Mouse (Mus musculus) CD4-positive, CD25-positive, alpha-beta regulatory T cell, adult 4 months (primary cell): Measurements from ENCODE around the gene Lipa. TPM values are rescaled to one million over a fixed set of nuclear protein-coding genes. Genes with fewer than 3 reads are reported as not detected.

Source experiments
- ATAC-seq: one replicate; pipeline ENCODE4 v1.8.0; 2017
- polyA plus RNA-seq, 2 experiments: library from polyadenylated mRNA; unstranded; fragments of 100-300 nt; shearing (Covaris generic); gene quantifications; one replicate each; pipeline ENCODE4 v1.2.1; 2017

Gene Lipa
- polyA plus RNA-seq, 2 experiments from 2014 or later, result 100 to 102 TPM

DNA sequence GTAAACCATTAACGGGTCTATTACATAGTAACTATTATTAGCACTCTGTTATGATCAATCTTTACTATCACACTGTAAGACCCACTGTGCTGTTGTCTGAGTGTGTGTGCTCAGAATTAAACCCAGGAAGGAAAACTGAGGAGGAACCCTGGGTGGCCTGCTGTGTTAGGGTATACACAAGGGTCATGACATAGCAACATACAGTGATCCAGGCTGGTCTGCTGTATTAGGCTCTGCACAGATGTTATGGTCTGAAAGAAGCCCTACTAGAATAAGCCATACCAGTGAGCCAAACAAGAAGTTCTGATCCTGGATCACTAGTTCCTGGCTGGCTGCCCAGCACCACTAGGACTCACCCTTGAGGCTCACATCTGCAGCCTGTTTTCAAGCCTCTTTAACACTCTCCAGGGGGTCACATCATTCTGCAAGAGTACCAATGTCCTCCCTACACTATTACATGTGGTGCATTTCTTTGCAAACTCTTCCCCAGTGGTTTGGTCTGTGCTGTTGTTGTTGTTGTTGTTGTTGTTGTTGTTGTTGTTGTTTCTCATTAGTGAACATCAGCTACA is 65.7 kb downstream of the Lipa start:
- ATAC-seq, result no peak

DNA sequence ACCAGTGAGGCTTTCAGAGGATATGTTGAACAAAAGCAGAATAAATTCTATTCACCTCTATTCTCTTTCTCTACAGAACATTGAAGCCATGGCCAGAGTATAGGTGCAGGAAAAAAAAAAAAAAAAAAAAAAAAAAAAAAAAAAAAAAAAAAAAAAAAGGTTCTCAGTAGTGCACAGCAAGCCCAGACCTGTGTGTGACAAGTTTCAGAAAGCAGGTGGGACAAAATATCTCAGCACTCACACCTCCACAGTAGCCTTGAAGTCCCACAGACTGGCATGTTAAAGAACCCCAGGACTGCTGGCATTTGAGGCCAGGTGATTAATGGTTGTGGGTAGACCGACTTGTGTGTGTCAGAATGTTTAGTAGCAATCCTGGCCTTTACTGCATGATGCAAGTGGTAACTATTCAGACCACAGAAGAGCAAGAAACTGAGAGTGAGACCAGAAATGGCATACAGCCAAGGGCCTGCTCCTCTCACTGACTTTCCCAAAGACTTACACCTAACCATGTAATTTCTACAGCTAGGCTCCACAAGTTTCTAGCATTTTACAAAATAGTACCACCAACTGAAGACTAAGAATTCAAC is 76.4 kb downstream of the Lipa start:
- ATAC-seq, result no peak

DNA sequence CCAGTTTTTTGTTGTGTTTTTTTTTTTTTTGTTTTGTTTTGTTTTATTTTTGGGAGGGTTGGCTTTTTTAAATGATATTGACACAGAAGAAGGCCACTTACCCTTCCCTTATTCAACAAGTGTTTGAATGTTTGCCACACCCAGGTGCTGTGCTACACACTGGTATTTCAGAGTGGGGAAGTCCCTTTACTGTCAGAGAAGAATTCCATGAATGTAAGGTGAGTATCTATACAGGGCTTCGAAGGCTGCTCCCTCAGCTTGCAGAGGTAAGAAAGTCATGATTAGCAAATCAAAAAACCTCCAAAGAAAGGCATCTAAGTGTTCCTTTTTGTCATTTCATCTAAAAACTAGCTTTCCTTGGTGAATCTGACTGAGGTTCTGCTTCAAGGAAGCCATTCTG is 78.4 kb downstream of the Lipa start:
- ATAC-seq, result no peak

DNA sequence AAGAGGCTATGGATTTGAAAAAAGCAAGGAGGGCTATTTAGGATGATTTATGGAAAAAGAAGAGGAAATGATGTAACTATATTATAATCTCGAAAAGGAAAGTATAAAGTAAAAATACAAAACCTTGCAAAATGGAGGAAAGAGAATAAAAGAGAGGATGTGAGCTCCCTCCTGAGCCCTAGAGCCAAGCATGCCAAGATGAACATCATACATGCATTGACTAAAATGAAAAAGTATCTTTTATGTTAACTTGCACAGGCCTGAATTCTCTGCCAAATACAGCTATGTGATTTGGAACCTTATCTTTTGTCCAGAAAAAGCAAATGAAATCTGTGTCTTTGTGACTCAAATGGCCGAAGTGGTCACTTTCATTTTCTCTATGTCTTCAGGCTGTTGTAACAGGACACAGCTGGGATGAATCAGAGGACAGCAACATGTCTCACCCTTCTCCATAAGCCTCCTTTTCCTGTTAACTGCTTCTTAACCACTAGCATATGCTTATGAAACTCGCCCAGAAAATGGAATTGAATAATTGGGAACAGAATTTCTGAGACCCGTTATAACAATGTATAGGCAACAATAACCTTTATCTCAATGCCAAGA is 81.8 kb downstream of the Lipa start:
- no peak for ATAC-seq

DNA sequence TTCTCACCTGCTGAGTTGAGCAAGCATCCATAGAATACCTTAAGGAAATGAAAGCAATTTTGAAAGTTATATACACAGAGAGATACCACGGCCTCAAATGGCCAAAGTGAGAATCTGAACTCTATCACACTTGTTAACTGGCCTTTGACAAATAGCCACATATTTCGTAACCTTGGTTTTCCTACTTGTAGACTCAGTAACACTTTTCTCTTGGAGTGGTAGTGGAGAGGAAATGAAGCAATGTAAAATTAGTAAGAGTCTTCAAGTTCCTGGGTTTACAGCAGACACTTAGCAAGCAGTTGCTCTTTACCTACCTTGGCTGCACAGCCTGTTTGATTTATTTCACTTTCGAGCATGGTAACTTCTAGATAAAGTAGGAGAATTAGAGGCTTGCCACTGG is 82.5 kb downstream of the Lipa start:
- ATAC-seq, result no peak

Other genes starting within 250 kb of the Lipa start
- gene Fas, start 236.8 kb downstream of the Lipa start, polyA plus RNA-seq, result 100 to 1,000 TPM; 132 to 152 TPM
- gene Ch25h, start 52.3 kb downstream of the Lipa start, polyA plus RNA-seq, result not detected
- 10 to 100 TPM; 28.5 to 31.7 TPM for gene Ifit2, start 23.2 kb upstream of the Lipa start, polyA plus RNA-seq
- gene Ifit3, start 56.1 kb upstream of the Lipa start, polyA plus RNA-seq, result 10 to 100 TPM; 47.4 to 70.7 TPM
- gene Ifit1bl1, start 74.5 kb upstream of the Lipa start, polyA plus RNA-seq, result 100 to 1,000 TPM; 116 to 127 TPM
- 10 to 100 TPM in 1 of 2 experiments, 1 to 10 TPM in 1; 9.3 to 14.8 TPM for gene Ifit3b, start 80.5 kb upstream of the Lipa start, polyA plus RNA-seq
- 1 to 10 TPM; 1.8 to 2.1 TPM for gene Ifit1bl2, start 113.3 kb upstream of the Lipa start, polyA plus RNA-seq
- 10 to 100 TPM; 60.3 to 70.1 TPM for gene Ifit1, start 113.4 kb upstream of the Lipa start, polyA plus RNA-seq
- not detected for gene Slc16a12, start 219.8 kb upstream of the Lipa start, polyA plus RNA-seq